Mouse (Mus musculus): ENCODE measurements around the gene Arhgef16.

Arhgef16 gene

GRCm38 (mm10) chr4:154301466-154301881 lies at the start of gene Arhgef16:
Gene Arhgef16 (minus strand): TSS chr4:154301676.
- DNase-seq (ENCODE audit: low spot score): no peak

- DNase-seq (ENCODE audit: low spot score): no peak
These were observed 46.8 kb upstream of the Arhgef16 start for GRCm38 (mm10) chr4:154348197-154348786.

- no peak for DNase-seq (ENCODE audit: low spot score)
These were observed 45.5 kb upstream of the Arhgef16 start for GRCm38 (mm10) chr4:154346731-154347522.

- DNase-seq (ENCODE audit: low spot score): no peak
These were observed 35.2 kb upstream of the Arhgef16 start for GRCm38 (mm10) chr4:154336650-154337049.

GRCm38 (mm10) chr4:154335761-154336160 lies 34.3 kb upstream of the Arhgef16 start, which contains the start of gene B230104I21Rik:
Gene B230104I21Rik (plus strand): TSS chr4:154336127.
- no peak for DNase-seq (ENCODE audit: low spot score)

GRCm38 (mm10) chr4:154334699-154335402 lies 33.4 kb upstream of the Arhgef16 start:
- no peak for DNase-seq (ENCODE audit: low spot score)

- no peak for DNase-seq (ENCODE audit: low spot score)
These were observed 31.8 kb upstream of the Arhgef16 start for GRCm38 (mm10) chr4:154333300-154333699.

- DNase-seq (ENCODE audit: low spot score): no peak
These were observed 29.8 kb upstream of the Arhgef16 start for GRCm38 (mm10) chr4:154331271-154331670.

GRCm38 (mm10) chr4:154330001-154330400 lies 28.5 kb upstream of the Arhgef16 start:
- no peak for DNase-seq (ENCODE audit: low spot score)

- DNase-seq (ENCODE audit: low spot score): no peak
These were observed 27.4 kb upstream of the Arhgef16 start for GRCm38 (mm10) chr4:154328836-154329235.

- DNase-seq (ENCODE audit: low spot score): no peak
These were observed 27.0 kb upstream of the Arhgef16 start for GRCm38 (mm10) chr4:154328431-154328830.

- no peak for DNase-seq (ENCODE audit: low spot score)
These were observed 23.9 kb upstream of the Arhgef16 start for GRCm38 (mm10) chr4:154325410-154325809.

- no peak for DNase-seq (ENCODE audit: low spot score)
These were observed 12.1 kb upstream of the Arhgef16 start for GRCm38 (mm10) chr4:154313622-154313967.

- DNase-seq (ENCODE audit: low spot score): no peak
These were observed 11.6 kb upstream of the Arhgef16 start for GRCm38 (mm10) chr4:154312935-154313621.

- DNase-seq (ENCODE audit: low spot score): no peak
These were observed 10.8 kb upstream of the Arhgef16 start for GRCm38 (mm10) chr4:154312143-154312812.

GRCm38 (mm10) chr4:154310576-154311262 lies 9.2 kb upstream of the Arhgef16 start:
- no peak for DNase-seq (ENCODE audit: low spot score)

GRCm38 (mm10) chr4:154309131-154309530 lies 7.7 kb upstream of the Arhgef16 start:
- DNase-seq (ENCODE audit: low spot score): no peak

GRCm38 (mm10) chr4:154299541-154300271 lies 1.8 kb downstream of the Arhgef16 start:
- DNase-seq (ENCODE audit: low spot score): no peak

- DNase-seq (ENCODE audit: low spot score): no peak
These were observed 3.7 kb downstream of the Arhgef16 start for GRCm38 (mm10) chr4:154297761-154298160.

- DNase-seq (ENCODE audit: low spot score): no peak
These were observed 7.2 kb downstream of the Arhgef16 start for GRCm38 (mm10) chr4:154294262-154294731.

All from ovary, postnatal 10 days (tissue).